Mouse (Mus musculus): ENCODE data around the gene Thsd4.
"Not testable (repeated sequence)": the region's sequence is repeated elsewhere in the genome, so short reads cannot be mapped to it uniquely, and the experiment has no call there.

Gene Thsd4

DNA sequence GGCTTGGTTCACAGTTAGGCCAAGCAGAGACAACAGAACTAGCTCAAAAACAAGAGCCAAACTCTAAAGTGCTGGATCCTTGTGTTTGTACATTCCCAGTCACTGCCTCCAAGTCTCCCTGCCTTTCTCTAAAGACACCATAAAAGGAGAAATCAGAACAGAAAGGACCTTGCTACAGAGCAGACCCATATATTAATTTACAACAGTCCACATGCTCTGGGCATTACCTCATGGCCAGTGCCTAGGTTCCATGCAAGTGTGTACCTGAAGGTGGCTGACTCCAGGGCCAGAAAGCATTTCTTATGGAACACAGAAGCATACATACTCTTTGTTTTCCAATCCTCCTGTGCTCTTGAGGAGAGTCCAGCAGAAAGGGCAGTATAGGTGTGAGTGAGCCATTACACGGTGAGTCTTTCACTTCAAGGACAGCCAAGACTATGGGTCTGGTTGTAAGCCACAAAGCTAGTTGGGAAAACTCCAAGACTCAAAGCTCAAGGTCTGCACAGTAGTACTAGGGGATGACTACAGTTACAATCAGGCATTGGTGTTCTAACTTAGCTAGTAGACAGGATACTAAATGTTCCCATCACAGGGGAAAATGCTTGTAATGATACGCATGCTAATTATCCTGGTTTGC, 216.5 kb downstream of the Thsd4 start:
- DNase-seq = no peak

DNA sequence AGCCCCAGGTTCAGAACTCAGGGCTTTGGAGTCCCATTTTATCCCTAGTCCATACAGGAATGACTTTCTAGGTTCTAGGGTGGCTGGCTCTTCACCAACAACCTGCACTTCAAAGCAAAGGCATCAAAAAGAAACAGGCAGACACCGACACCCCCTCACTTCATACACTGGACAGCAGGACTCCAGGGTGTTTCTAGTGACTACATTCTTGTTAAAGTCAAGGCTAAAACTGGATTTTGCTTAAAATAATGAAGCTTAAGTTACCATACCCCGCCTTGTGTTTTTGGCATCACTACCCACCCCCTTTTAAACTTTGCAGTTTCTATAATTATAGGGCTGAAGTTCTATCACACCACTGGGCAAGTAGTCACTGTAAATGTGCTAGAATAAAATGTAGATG, 225.6 kb downstream of the Thsd4 start:
- no peak for DNase-seq

DNA sequence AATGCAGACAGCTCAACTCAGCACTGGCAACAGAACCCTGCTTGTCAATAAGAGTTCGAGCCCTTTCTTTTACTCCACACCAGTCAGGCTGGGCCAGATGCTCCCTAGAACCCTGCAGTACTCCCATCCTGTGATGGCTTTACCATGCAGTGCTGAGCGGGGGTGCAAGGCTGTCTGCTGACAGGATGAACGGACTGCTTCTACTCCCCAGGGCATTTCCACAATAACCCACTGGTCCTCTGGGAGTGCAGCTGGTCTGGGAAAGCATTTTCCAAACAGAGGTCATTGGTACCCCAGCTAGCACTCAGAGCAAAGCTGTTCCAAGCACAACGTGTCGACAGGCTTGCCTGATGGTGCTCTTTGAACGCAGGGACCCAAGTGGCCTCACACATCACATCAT, 226.6 kb downstream of the Thsd4 start:
- no peak for DNase-seq

DNA sequence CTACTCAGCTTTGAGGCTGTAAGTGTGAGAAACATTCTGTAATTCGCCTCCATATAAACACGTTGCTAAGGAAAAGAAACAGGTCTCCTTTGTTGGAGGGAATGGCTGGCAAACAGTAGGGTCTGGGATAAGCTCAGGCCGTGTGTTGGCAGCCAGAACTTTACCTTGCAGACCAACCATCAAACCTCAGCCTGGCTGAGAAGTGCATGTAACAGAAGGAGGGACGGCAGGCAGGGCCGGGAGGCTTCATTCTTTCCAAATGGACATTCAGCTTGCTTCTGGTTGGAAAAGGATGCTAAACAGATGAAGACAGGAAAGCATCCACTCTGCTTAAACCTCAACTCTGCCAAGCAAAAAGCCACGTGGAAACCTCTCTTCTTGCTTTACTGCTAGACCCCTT, 228.7 kb downstream of the Thsd4 start:
- no peak for DNase-seq

DNA sequence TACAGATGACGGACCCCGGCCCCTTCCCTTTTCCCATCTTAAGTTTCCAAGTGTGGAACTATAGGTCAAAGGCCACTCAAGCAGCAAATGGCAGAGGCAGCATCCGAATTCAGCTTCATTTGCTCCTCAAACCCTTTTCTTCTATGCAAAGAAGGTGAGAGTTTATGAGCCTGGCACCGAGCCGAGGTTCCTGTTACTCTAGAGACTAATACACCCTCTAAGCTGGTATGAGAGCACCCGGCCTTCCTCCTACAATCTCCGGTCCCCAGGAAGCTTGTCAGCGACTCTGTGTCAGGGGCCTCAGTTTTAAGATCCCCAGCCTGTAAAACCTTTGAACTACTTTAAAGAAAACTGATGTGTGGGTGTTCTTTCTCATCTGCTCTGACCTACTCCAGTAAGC, 231.1 kb downstream of the Thsd4 start:
- no peak for DNase-seq

DNA sequence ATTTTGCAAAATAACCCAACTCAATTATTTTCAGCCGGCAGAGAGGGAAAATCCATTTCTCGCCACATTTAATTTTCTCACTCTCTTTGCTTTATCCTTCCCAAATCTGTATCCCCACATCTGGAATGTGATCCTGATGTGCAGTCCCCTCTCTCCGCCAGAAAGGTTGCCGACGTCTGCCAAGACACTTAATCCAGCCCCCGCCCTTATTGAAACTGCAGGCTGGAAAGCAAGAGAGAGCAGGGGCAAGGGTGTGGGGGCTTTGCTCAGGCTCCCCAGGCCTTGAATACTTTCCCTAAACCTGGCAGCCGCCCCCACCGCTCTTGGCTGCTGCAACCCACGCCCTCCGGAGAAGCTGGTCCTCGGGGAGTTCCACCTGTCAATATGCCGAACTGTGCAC, 233.1 kb downstream of the Thsd4 start:
- DNase-seq = no peak

DNA sequence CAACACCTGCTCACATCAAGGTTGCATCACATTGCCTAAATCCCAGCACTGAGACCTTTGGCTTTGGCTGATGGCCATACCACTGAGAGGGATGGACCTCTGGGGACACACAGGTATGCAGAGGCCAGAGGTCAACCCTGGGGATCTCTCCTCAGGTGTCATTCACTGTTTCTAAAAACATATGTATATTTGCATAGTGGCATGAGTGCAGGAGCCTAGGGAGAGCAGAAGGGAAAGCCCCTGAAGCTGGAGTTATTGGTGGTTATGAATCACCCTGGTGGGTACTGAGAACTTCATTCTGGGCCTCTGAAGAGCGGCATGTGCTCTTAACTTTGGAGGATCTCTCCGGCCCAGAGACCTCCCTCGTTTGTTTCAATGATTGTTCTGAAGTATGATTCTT, 235.5 kb downstream of the Thsd4 start:
- no peak for DNase-seq

DNA sequence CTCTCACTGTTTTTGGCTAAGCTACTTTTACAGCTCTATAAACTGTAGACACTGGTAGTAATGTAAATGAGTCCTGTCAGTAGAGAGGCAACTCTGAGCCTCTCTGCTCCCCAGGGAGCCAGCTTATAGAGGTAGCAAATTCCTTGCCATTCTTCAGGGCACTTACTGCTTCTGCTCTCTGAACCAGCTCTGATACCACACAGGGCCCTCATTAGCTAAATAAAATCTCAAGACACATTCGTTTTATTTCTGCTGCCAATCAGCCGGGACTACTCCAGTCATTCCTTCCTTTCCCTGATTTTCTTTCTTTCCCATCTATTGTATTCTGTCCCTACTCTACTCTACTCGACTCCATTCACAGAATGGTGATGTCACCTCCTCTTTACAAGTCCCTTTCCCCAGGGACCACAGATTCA, 236.8 kb downstream of the Thsd4 start:
- no peak for DNase-seq

DNA sequence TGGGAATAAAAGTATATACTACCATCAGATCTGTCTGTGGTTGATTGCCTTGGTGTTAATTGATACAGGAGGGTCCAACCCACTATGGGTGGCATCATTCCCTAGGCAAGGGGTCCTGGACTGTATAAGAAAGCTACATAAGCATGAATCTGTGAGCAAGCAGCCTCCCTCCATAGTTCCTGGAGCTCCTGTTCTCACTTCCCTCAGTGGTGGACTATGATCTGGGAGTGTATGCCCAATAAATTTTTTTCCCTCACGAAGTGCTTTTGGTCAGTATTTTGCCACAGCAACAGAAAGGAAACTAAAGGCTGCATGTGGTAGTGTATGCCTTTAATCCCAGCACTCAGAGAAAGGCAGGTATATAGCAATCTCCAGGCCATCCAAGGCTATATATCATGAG, 237.5 kb downstream of the Thsd4 start:
- no peak for DNase-seq

DNA sequence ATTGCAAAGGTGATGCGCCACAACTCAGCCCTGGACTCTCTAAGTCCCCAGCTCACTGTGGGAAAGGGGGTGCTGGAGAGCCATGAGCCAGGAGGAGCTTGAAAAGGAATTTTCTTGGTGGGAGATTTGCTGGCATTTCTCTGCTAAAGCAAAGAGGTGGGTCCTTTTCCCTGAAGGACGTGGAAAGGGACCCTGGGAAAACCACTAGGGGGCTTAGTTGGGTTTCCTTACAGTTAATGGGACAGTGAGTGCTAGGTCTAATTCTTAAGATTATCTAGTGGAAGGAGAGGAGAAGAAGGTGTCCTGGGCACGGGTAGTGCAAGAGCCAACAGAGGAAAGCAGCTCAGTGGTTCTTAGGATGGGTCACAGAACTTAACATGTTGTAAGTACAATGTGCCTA, 238.3 kb downstream of the Thsd4 start:
- DNase-seq = peak; percentile 19

DNA sequence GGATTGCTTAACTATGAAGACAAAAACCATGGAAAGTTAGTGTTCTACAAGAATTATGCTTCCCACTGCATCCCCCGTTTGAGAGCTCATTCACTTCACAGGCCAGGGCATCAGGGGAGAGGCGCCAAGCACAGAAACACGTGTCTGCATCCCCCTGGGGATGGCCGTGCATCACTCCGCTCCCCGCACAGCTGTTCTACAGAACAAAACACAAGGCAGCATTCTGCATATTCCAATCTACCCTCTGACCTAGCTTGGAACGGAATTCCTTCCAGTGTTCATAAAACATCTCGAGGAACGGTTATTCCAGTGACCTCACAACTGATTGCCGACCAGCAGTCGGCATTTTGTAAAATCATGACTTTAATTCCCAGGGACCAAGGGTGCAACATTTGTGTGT, 240.6 kb downstream of the Thsd4 start:
- peak; percentile 58 for DNase-seq

DNA sequence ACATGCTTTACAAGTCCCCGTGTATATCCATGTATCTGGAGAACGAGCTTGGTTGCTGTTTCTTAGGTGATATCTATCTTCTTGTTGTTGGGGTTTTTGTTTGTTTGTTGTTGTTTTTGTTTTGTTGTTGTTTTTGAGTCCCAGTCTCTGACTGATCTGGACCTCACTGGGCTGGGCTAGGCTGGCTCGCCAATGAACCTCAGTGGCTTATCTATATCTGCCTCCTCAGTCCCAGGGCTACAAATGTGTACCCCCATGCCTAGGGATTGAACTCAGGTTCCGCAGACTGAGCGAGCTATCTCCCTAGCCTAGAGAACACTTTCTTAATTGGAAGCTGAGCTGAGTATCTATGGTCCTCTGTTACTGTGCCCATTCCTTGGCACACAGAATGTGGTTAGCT, 241.1 kb downstream of the Thsd4 start:
- no peak for DNase-seq

DNA sequence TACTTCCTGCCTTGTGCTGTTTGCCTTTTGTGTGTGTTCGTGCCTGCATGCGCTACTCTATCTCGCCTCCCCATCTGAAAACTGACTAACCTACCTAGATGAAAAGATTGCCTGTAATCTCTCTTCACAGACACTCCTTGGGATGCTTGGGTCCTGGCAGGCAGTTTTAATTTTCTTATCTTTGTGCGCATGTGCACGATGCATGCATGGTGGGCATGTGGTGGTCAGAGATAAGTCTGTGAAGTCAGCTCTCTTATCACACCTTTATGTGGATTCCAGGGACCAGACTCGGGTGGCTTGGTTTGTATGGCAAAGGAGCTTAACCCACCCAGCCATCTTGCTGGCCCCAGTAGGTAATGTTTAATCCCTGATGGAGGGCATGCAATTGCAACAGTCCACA, 242.3 kb downstream of the Thsd4 start:
- DNase-seq = no peak

DNA sequence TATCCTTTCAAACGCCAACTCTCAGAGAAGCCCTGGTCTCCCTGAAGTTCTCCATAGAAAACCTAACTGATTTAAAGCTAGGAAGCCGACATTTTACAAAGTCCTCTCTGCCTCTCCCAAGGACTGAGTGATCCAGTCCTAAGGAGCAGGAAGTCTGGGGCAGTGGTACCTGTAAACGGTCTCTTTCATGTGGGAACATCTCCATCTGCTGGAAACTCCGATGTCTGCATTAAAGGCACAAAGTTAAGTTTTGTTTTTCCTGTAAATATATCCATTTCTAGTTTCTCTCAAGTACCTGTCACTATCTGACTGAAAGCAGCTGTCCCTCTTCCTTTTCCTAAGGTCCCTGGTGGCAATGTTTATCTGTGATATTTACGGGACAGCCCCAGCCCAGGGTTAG, 245.5 kb downstream of the Thsd4 start:
- peak; percentile 56 for DNase-seq

DNA sequence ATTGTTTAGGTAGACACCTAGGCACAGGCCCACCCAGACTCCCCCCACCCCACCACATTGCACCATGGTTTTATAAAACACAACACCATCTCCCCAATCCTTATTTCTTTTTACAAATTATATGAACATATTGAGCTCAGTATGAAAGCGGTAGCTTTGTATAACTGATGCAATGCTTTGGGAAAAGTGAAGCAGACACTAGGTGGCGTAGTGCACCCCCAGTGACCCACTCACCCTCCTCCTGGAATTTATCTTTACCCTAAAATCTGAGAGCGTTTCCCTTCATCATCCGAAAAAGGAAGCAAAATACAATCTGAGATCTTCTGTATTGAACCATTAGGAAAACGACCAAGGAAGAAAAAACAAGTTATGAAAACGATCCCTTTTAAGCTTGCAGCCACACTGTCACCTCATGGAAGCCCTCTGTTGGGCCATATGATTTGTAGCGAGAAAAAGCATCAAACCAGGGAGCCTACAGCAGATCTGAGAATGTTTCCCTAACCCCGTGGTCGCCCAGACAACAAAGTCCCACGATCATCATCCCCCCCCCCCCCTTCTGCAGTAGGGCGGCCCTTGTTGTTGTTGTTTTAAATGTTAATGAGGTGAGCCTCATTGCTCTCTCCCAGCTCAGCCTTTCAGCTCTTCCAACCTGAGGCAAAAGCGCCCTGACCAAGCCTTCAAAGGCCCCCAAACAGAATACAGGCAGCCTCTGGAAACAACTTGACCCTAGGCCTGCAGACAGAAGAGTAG, 246.3 kb downstream of the Thsd4 start:
- peak; percentile 31 for DNase-seq

DNA sequence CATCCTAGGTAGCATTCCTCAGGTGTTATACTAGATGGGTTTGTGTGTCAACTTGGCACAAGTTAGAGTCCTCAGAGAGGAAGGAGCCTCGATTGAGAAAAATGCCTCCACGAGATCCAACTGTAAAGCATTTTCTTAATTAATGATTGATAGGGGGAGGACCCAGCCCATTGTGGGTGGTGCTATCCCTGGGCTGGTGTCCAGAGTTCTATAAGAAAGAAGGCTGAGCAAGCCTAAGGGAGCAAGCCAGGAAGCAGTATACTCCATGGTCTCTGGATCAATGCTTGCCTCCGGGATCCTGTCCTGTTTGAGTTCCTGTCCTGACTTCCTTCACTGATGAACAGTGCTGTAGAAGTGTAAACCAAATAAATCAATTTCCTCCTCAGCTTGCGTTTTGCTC, 247.3 kb downstream of the Thsd4 start:
- DNase-seq = peak; percentile 43

DNA sequence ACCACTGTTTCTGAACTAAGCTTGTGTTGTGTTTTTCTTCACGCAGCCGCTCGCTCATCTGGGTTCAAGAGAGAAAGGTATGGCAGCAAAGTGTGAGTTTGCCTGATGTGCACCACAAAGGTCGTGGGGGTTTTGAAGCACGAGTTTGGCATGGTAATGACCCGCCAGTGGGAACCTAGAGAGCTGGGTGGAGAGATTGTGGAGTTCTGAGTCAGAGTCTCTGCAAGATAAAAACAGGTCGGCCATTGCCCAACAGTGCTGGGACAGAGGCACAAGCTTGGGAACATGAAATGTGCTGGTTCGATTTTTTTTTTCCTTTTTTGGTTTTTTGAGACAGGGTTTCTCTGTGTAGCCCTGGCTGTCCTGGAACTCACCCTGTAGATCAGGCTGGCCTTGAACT, 249.5 kb downstream of the Thsd4 start:
- not testable (repeated sequence) for DNase-seq

DNA sequence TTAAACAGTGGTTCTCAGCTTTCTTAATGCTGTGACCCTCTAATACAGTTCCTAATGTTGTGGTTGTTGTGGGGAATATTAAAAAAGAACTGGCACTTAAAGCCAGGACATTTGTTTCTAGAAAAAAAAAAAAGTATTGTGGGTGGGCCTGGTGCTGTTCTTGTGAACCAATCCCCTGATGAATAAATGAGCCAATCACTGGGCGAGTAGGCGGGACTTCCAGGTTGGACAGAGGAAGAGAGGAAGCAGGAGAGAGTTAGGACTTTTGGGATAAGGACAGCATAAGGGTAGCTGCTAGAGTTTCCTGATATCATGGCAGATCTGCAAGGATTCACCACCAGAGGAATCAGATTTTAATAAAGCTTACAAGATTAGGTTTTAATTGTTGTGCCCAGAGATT, 249.9 kb downstream of the Thsd4 start:
- no peak for DNase-seq

DNA sequence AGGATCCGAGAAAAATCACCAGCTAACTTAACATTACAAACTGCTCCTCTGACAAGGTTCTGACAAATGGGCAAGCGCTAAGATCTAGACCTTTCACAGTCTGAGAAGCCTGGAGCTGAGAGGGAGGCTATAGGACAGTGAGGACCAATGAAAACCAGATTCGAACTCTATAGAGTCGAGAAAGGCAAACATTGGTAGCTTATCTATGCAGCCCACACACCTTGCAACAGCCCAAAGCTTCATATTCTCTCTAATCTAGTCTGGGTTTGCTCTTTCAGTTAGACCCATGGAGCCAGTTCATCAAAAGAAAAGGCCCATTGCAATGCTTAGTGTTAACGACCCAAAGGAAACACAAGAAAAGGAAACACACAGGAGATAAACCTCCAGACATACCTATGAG, 252.0 kb downstream of the Thsd4 start:
- DNase-seq = no peak

DNA sequence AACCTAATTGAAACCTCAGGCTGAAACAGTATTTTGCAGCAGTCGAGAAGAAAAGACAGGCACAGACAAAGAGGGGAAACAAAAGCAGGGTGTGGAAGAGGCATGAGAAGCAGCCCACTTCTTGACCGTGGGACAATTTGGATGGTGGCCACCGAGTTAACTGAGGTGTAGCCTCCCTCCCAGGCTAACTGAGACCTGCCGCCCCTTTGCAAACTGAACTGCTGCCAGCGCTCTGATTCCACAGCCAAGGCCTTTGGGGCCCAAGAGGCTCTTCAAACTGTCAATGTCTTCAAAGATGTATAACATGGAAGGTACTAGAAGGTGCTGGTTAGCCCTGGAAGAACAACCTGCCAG, 254.6 kb downstream of the Thsd4 start:
- no peak for DNase-seq

DNA sequence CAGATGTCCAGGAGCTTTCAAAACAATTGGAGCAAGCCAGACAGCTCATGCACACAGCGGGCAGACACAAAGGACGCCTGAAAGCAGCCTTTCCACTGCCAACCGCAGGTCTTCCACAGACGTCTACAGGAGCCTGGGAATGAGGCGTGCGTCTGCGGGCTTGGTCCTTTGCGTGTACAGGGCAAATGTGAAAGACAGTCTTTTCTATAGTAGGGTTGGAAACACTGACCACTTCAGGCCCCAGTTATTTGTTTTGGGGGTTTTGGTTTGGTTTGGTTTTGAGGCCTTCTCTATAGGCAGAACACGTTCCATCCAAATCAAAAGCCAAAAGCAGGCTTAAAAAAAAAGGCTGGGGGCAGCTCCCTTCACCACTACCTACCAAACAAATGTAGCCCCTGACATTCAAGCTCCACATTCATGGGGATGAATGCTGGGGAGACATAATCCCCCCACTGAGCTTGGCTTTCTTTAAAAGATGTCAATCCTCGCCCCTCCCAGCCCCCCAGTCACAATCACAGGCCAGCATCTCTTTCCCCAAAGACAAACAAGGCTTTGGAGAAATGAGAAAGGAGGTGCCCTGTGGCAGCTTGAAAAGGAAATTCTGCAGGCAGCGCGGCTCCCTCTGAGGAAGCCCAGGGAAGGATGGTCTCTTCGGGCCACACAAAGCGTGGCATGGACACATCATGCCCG, 255.1 kb downstream of the Thsd4 start:
- DNase-seq = no peak

DNA sequence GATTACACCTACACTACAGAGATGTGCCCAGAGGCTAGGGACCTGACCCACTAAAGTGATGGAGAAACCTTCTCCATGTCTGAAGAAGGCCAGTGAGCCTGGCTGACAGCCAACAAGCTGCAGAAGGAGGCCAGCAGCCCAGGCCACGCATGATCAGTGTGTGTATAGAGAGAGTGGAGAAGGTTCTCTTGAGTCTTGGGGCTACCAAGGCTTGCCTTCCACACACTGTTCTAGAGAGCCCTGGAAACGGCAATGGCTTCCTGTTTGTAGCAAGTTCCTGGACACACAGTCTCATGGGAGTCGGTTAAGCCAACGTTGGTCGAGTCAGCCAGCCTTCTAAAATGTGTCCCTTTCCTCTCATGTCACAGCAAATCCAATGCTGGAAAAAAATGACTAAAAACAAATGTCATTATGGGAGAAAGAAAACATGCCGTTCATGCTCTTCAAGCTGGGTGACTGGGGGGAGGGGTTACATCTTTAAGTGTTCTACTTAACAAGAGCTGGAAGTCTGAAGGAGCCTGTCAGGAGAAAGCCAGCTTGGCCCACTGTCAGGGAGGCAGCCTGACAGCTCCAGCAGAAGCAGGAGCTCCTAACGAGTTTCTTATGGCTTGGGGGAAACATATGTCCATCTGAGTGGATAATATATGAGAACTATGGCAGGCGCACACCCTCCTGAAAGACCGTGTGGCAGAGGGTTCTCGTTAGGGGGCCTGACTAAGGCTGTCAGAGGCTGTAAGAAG, 257.1 kb downstream of the Thsd4 start:
- peak; percentile 27 for DNase-seq

DNA sequence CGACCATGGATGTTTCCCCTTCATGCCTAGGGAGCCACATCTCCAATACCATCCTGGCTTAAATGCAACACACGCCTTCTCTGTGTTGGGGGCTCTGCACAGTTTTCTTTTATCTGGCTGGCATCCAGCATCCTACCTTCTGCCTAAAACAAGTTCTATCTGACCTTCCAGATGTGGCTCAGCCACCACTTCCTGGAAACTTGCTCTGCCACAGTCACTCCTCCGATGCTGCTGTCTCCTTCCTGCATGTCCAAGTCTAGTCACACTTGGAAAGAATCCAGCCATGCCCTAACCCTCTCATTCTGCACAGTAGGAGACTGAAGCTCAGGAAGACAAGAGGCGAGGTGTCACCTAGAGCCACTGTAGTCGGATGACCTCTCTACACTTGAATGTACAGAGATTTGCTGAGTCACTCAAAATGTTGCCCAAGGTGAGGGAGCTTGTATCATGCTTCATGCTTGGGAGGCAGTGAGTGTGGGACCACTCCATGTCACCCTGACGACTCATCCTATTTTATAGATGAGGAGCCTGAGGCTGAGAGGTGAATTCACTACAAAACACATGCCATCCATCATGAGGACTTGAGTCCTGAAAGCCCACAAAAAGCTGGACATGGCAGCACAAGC, 259.2 kb downstream of the Thsd4 start:
- no peak for DNase-seq

Data from kidney, adult 9 months (tissue).